Mouse (Mus musculus): ENCODE results near the gene Slc6a14. TPM values are rescaled to one million over a fixed set of nuclear protein-coding genes. Genes with fewer than 3 reads are reported as not detected.

The Slc6a14 gene
- polyA plus RNA-seq (2012; rRNA removed) = 0.09 TPM in 1 of 2 replicates, not detected in the other

DNA sequence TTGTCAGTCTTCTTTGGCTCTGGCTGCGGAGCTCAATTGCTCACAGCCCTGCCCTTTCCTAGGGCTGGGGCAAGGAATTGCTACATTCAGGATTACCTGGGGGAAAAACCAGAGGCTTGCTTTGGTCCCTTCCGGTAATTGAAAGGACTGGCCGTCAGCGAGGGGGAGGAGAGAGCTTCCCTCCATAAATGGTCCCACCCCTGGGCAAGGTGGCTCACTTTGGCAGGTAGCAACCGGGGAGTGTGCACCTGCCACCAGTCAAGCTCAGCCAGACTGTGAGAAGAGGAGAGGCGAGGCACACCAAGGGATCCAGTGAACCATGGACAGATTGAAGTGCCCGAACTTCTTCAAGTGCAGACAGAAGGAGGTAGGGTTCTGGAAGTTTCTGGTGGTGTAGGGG is at the start of gene Slc6a14:
TSS of gene Slc6a14 (plus strand) at position 68 of the 400 bp plus-strand sequence.

DNA sequence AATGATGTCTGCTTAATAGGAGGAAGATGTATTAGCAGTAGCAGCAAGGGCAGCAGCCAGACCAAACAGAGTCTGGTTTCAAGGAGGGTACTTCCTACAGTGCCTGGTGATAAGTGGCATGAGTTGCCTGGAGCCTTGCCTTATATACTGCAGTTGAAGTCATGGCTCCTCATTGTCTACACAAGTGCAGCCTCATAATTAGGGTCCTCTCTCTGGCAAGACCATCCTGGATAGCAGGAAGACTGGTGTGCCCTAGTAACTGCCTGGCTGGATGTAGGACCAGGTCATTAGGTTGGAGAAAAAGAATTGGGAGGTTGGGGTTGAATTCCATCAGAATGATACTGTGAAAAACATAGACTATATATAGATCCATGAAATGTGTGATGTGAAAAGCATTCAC is 30.3 kb downstream of the Slc6a14 start, which contains the start of gene Gm28269:
TSS of gene Gm28269 (minus strand) at position 101 of the 400 bp plus-strand sequence.

Other genes starting within 250 kb of the Slc6a14 start
- gene Agtr2, start 230.4 kb upstream of the Slc6a14 start, polyA plus RNA-seq (2012; rRNA removed) = 2.5 and 22.8 TPM in 2 replicates
- not detected in 2 replicates for gene Gm28269, start 30.2 kb downstream of the Slc6a14 start, polyA plus RNA-seq (2012; rRNA removed)

Data from central nervous system, embryonic 14 days (tissue).